Mouse (Mus musculus): ENCODE data around the gene Fas.

DNA sequence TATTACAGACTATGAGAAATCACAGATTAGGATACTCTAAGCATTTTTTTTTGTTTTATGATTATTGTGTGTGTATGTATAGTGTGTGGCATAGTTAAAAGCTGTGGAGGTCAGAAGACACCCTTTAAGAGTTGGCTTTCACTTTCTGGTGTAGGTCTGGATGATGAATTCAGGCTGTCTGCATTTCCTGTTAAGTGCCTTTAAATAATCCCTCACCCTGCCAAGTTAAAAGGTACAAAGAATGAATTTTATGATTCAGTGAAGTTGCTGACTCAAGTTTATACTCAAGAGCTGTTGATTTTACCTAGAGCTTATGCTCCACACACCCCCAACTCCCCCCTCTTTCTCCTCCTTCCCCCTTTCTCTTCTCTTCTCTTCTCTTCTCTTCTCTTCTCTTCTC lies 3.2 kb upstream of the Fas start:
- no peak for TF ChIP-seq CTCF (IDR thresholded peaks at IDR 0.05; ENCODE audit: extremely low read depth, insufficient read length, insufficient replicate concordance, low read depth, low read length)
- no peak for TF ChIP-seq POLR2A (IDR thresholded peaks at IDR 0.05; ENCODE audit: low read depth, low read length)

Data from small intestine, adult 2 months (tissue).